8 mouse cellular contexts compared by ENCODE assay signal in genomic region chr7:25277998-25278340, GRCm38 (mm10). TPM values are rescaled to one million over a fixed set of nuclear protein-coding genes. Genes with fewer than 3 reads are reported as not detected.
DNase-seq lines count a peak whose midpoint lies in the region; ATAC-seq and TF ChIP-seq lines count a peak whose summit lies in the region.
"Had no signal": no experiment of that assay in that cellular context is flagged by ENCODE, and none has a peak within 500 bp of the region (broad histone marks: within the 10 kb centered on the region; RNA-seq: fewer than 3 reads in every experiment).

No protein-coding gene starts in this region.

- H3K4me2 ChIP-seq in lung, postnatal 0 days (replicated peaks; ENCODE audit: low read depth, low read length), result peak overlapping the region; percentile 92
- peak overlapping the region; percentile 96 for H3K4me2 ChIP-seq in forebrain, embryonic 12.5 days
- peak overlapping the region; percentile 97 for H3K4me2 ChIP-seq in limb, embryonic 14.5 days (replicated peaks; ENCODE audit: low read depth, low read length, severe bottlenecking)
- H3K4me2 ChIP-seq in stomach, embryonic 15.5 days, result peak overlapping the region; percentile 87

- H3K36me3 ChIP-seq in lung, postnatal 0 days (ENCODE audit: insufficient read depth, low read length), result no peaks in the 10 kb centered on the region
- peaks cover 11% of the 10 kb centered on the region for H3K36me3 ChIP-seq in forebrain, embryonic 12.5 days (replicated peaks)
- H3K36me3 ChIP-seq in limb, embryonic 14.5 days (ENCODE audit: control insufficient read depth, insufficient read depth, low read length), result peaks cover 24% of the 10 kb centered on the region
- peaks cover 10% of the 10 kb centered on the region; the same call in 1 of the 2 replicates for H3K36me3 ChIP-seq in stomach, embryonic 15.5 days

- ATAC-seq in lung, postnatal 0 days, result no peak
- ATAC-seq in forebrain, embryonic 12.5 days (ENCODE audit: low FRiP score), result no peak
- ATAC-seq in limb, embryonic 14.5 days (ENCODE audit: low FRiP score, low read depth), result no peak
- ATAC-seq in stomach, embryonic 15.5 days (ENCODE audit: insufficient read depth, low FRiP score, low read depth), result no peak

- TF ChIP-seq EP300 in lung, postnatal 0 days (IDR thresholded peaks at IDR 0.05), result peak; percentile 12; the same call in 1 of the 2 replicates

- TF ChIP-seq CTCF in lung, postnatal 0 days (IDR thresholded peaks at IDR 0.05), result no peak

- TF ChIP-seq POLR2A in limb, embryonic 14.5 days (IDR thresholded peaks at IDR 0.05; ENCODE audit: borderline replicate concordance, extremely low read depth, insufficient read depth, insufficient read length), result no peak

- H3K9ac ChIP-seq in lung, postnatal 0 days (replicated peaks; ENCODE audit: low read depth), result no peak overlapping the region; the same call in 1 of the 2 replicates
- H3K9ac ChIP-seq in forebrain, embryonic 12.5 days, result peak overlapping the region; percentile 89
- peak overlapping the region; percentile 71; the same call in 1 of the 2 replicates for H3K9ac ChIP-seq in limb, embryonic 14.5 days (ENCODE audit: low read depth, low read length, severe bottlenecking)
- H3K9ac ChIP-seq in stomach, embryonic 15.5 days, result peak overlapping the region; percentile 1; the same call in 1 of the 2 replicates

- no peak for DNase-seq in lung, postnatal 0 days (ENCODE audit: low spot score)
- no peak for DNase-seq in lung, adult 18-20 months
- no peak for DNase-seq in limb, embryonic 14.5 days (ENCODE audit: low spot score)
- DNase-seq in urinary bladder, postnatal 4 days (ENCODE audit: low spot score in 2 of 2), result no peak
- no peak for DNase-seq in left cerebral cortex, postnatal 25 days (ENCODE audit: low spot score in 2 of 2)

- no peaks in the 10 kb centered on the region for H3K27me3 ChIP-seq in lung, postnatal 0 days (replicated peaks; ENCODE audit: insufficient read depth, low read length)
- H3K27me3 ChIP-seq in forebrain, embryonic 12.5 days, result no peaks in the 10 kb centered on the region
- no peaks in the 10 kb centered on the region for H3K27me3 ChIP-seq in limb, embryonic 14.5 days (ENCODE audit: control insufficient read depth, insufficient read depth, low read length)
- H3K27me3 ChIP-seq in stomach, embryonic 15.5 days (replicated peaks), result no peaks in the 10 kb centered on the region

- H3K4me1 ChIP-seq in lung, postnatal 0 days (ENCODE audit: insufficient read depth, low read depth, low read length), result peaks cover 33% of the 10 kb centered on the region
- H3K4me1 ChIP-seq in forebrain, embryonic 12.5 days, result peaks cover 45% of the 10 kb centered on the region
- H3K4me1 ChIP-seq in limb, embryonic 14.5 days (ENCODE audit: control insufficient read depth, insufficient read depth, low read length), result peaks cover 44% of the 10 kb centered on the region
- peaks cover 60% of the 10 kb centered on the region for H3K4me1 ChIP-seq in stomach, embryonic 15.5 days

- H3K4me3 ChIP-seq in lung, postnatal 0 days (ENCODE audit: low read depth, low read length), result peak overlapping the region; percentile 63
- H3K4me3 ChIP-seq in forebrain, embryonic 12.5 days (replicated peaks), result peak overlapping the region; percentile 92
- H3K4me3 ChIP-seq in limb, embryonic 14.5 days (replicated peaks; ENCODE audit: low read length), result peak overlapping the region; percentile 62
- H3K4me3 ChIP-seq in stomach, embryonic 15.5 days (replicated peaks), result peak overlapping the region; percentile 71

- WGBS in lung, postnatal 0 days, result 6% methylated on average over 4 of the region's 4 CpGs
- WGBS in forebrain, embryonic 12.5 days, result 14% methylated on average over 4 of the region's 4 CpGs
- 12% methylated on average over 4 of the region's 4 CpGs for WGBS in limb, embryonic 14.5 days
- WGBS in stomach, embryonic 15.5 days, result 8% methylated on average over 4 of the region's 4 CpGs

- no peaks in the 10 kb centered on the region for H3K9me3 ChIP-seq in lung, postnatal 0 days (ENCODE audit: low read length)
- H3K9me3 ChIP-seq in forebrain, embryonic 12.5 days, result no peaks in the 10 kb centered on the region
- no peaks in the 10 kb centered on the region for H3K9me3 ChIP-seq in limb, embryonic 14.5 days (ENCODE audit: control insufficient read depth, low read length)
- H3K9me3 ChIP-seq in stomach, embryonic 15.5 days, result no peaks in the 10 kb centered on the region

- H3K27ac ChIP-seq in lung, postnatal 0 days (ENCODE audit: low read length), result peak overlapping the region; percentile 96
- H3K27ac ChIP-seq in forebrain, embryonic 12.5 days, result peak overlapping the region; percentile 100
- peak overlapping the region; percentile 99 for H3K27ac ChIP-seq in limb, embryonic 14.5 days (replicated peaks; ENCODE audit: low read depth, low read length)
- peak overlapping the region; percentile 100 for H3K27ac ChIP-seq in stomach, embryonic 15.5 days

- intact Hi-C loops in left cerebral cortex, postnatal 25 days (cut with DNase I), result loop anchor here (1.0 kb wide), 2 partner anchors 29 to 40 kb away; no protein-coding TSS in a partner anchor

RNA-seq across cellular contexts. Expression of gene Cic, which starts 10.5 kb away (rescaled TPM):
- polyA plus RNA-seq in lung, postnatal 0 days (2015; fragmentation: Nextera tagmentation; extraction: Ambion mirVana), result 26.5 and 31.9 TPM in 2 replicates
- polyA plus RNA-seq in forebrain, embryonic 12.5 days (2016; fragmentation: Nextera tagmentation; extraction: Ambion mirVana), result 40.8 and 46.9 TPM in 2 replicates
- 155 and 206 TPM in 2 replicates for polyA plus RNA-seq in limb, embryonic 14.5 days (2012; rRNA removed)
- 48.9 and 58.1 TPM in 2 replicates for polyA plus RNA-seq in limb, embryonic 14.5 days (2014; fragmentation: Nextera tagmentation; extraction: Ambion mirVana)
- polyA plus RNA-seq in stomach, embryonic 15.5 days (2015; fragmentation: Nextera tagmentation; extraction: Ambion mirVana), result 33.8 and 36.4 TPM in 2 replicates
- total RNA-seq in left cerebral cortex, postnatal 25 days (2021), result 100 to 1,000 TPM; 211 to 223 TPM

RNA-seq across cellular contexts. Expression of gene Pafah1b3, which starts 19.8 kb away (rescaled TPM):
- 83.8 and 87.1 TPM in 2 replicates for polyA plus RNA-seq in lung, postnatal 0 days (2015; fragmentation: Nextera tagmentation; extraction: Ambion mirVana)
- 378 and 384 TPM in 2 replicates for polyA plus RNA-seq in forebrain, embryonic 12.5 days (2016; fragmentation: Nextera tagmentation; extraction: Ambion mirVana)
- 266 and 343 TPM in 2 replicates for polyA plus RNA-seq in limb, embryonic 14.5 days (2012; rRNA removed)
- polyA plus RNA-seq in limb, embryonic 14.5 days (2014; fragmentation: Nextera tagmentation; extraction: Ambion mirVana), result 234 and 252 TPM in 2 replicates
- polyA plus RNA-seq in stomach, embryonic 15.5 days (2015; fragmentation: Nextera tagmentation; extraction: Ambion mirVana), result 201 and 215 TPM in 2 replicates
- total RNA-seq in left cerebral cortex, postnatal 25 days (2021), result 10 to 100 TPM; 26.7 to 28.0 TPM

RNA-seq across cellular contexts. Expression of gene Prr19, which starts 23.2 kb away (rescaled TPM):
- polyA plus RNA-seq in lung, postnatal 0 days (2015; fragmentation: Nextera tagmentation; extraction: Ambion mirVana), result not detected in 2 replicates
- polyA plus RNA-seq in forebrain, embryonic 12.5 days (2016; fragmentation: Nextera tagmentation; extraction: Ambion mirVana), result 1.3 and 1.7 TPM in 2 replicates
- polyA plus RNA-seq in limb, embryonic 14.5 days (2012; rRNA removed), result 0.99 and 1.1 TPM in 2 replicates
- polyA plus RNA-seq in limb, embryonic 14.5 days (2014; fragmentation: Nextera tagmentation; extraction: Ambion mirVana), result 0.44 and 0.53 TPM in 2 replicates
- polyA plus RNA-seq in stomach, embryonic 15.5 days (2015; fragmentation: Nextera tagmentation; extraction: Ambion mirVana), result 0.41 and 0.49 TPM in 2 replicates
- not detected for total RNA-seq in left cerebral cortex, postnatal 25 days (2021)
- polyA plus RNA-seq: large intestine, adult 2 months had no signal

RNA-seq across cellular contexts. Expression of gene Erf, which starts 27.4 kb away (rescaled TPM):
- 8.7 and 10.3 TPM in 2 replicates for polyA plus RNA-seq in lung, postnatal 0 days (2015; fragmentation: Nextera tagmentation; extraction: Ambion mirVana)
- 10.3 and 13.0 TPM in 2 replicates for polyA plus RNA-seq in forebrain, embryonic 12.5 days (2016; fragmentation: Nextera tagmentation; extraction: Ambion mirVana)
- 99.2 and 127 TPM in 2 replicates for polyA plus RNA-seq in limb, embryonic 14.5 days (2012; rRNA removed)
- 33.2 and 37.9 TPM in 2 replicates for polyA plus RNA-seq in limb, embryonic 14.5 days (2014; fragmentation: Nextera tagmentation; extraction: Ambion mirVana)
- 13.0 and 17.6 TPM in 2 replicates for polyA plus RNA-seq in stomach, embryonic 15.5 days (2015; fragmentation: Nextera tagmentation; extraction: Ambion mirVana)
- 10 to 100 TPM; 65.1 to 75.6 TPM for total RNA-seq in left cerebral cortex, postnatal 25 days (2021)

RNA-seq across cellular contexts. Expression of gene Tmem145, which starts 27.9 kb away (rescaled TPM):
- polyA plus RNA-seq in lung, postnatal 0 days (2015; fragmentation: Nextera tagmentation; extraction: Ambion mirVana), result 0.08 TPM in 1 of 2 replicates, not detected in the other
- polyA plus RNA-seq in forebrain, embryonic 12.5 days (2016; fragmentation: Nextera tagmentation; extraction: Ambion mirVana), result 11.9 and 12.1 TPM in 2 replicates
- polyA plus RNA-seq in limb, embryonic 14.5 days (2012; rRNA removed), result 4.4 and 7.9 TPM in 2 replicates
- 0.80 and 2.2 TPM in 2 replicates for polyA plus RNA-seq in limb, embryonic 14.5 days (2014; fragmentation: Nextera tagmentation; extraction: Ambion mirVana)
- polyA plus RNA-seq in stomach, embryonic 15.5 days (2015; fragmentation: Nextera tagmentation; extraction: Ambion mirVana), result 1.4 and 1.6 TPM in 2 replicates
- total RNA-seq in left cerebral cortex, postnatal 25 days (2021), result 10 to 100 TPM; 47.8 to 55.1 TPM
